9 mouse cellular contexts compared by ENCODE assay signal in the genomic region with DNA sequence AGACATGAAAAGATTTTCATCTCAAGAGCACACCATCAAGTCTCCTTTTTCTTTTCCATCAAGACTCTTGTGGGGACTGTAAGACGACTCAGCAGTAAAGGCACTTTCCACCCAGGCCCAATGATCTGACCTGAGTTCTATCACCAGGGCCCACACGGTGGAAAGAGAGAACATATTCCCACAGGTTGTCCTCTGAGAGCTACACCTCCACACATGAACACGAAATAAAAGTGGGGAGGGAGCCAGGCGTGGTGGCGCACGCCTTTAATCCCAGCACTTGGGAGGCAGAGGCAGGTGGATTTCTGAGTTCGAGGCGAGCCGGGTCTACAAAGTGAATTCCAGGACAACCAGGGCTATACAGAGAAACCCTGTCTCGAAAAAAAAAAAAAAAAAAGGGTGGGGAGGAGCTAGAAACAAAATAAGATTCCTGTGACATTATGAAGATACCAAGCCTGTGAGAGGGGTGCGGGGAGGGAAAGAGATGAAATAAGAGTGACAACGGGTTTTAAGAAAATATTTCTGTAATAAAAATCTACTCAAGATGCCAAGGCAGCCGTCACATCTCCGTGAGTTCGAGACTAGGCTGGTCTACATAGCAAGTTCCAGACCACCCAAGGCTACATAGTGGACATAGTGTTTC. TPM values are rescaled to one million over a fixed set of nuclear protein-coding genes. Genes with fewer than 3 reads are reported as not detected.
DNase-seq lines count a peak whose midpoint lies in the region; ATAC-seq and TF ChIP-seq lines count a peak whose summit lies in the region.
"Had no signal": no experiment of that assay in that cellular context is flagged by ENCODE, and none has a peak within 500 bp of the region (broad histone marks: within the 10 kb centered on the region; RNA-seq: fewer than 3 reads in every experiment).

No protein-coding gene starts in this region.

- H3K4me3 ChIP-seq in cerebellum, adult 2 months (replicated peaks; ENCODE audit: insufficient read depth, low read depth, low read length): peak overlapping the region; percentile 57
- peak overlapping the region; percentile 92 for H3K4me3 ChIP-seq in testis, adult 2 months (ENCODE audit: control insufficient read depth, low read depth, low read length)
- peak overlapping the region; percentile 95 for H3K4me3 ChIP-seq in limb, embryonic 15.5 days

- 67% methylated on average over 15 of the region's 15 CpGs for WGBS in cerebellum, adult 2 months
- 66% methylated on average over 15 of the region's 15 CpGs for WGBS in limb, embryonic 15.5 days

- no peaks in the 10 kb centered on the region for H3K27me3 ChIP-seq in cerebellum, adult 2 months (ENCODE audit: control insufficient read depth, insufficient read depth, low read length)
- no peaks in the 10 kb centered on the region for H3K27me3 ChIP-seq in testis, adult 2 months (ENCODE audit: control insufficient read depth, insufficient read depth, low read length)
- H3K27me3 ChIP-seq in limb, embryonic 15.5 days: no peaks in the 10 kb centered on the region

- H3K9me3 ChIP-seq in limb, embryonic 15.5 days: no peaks in the 10 kb centered on the region

- no peak overlapping the region for H3K9ac ChIP-seq in limb, embryonic 15.5 days

- H3K4me1 ChIP-seq in cerebellum, adult 2 months (ENCODE audit: control insufficient read depth, insufficient read depth, low read length): peaks cover 34% of the 10 kb centered on the region
- H3K4me1 ChIP-seq in testis, adult 2 months (ENCODE audit: control insufficient read depth, insufficient read depth, low read length): peaks cover 20% of the 10 kb centered on the region
- H3K4me1 ChIP-seq in limb, embryonic 15.5 days: peaks cover 41% of the 10 kb centered on the region

- no peaks in the 10 kb centered on the region for H3K36me3 ChIP-seq in testis, adult 2 months (ENCODE audit: control insufficient read depth, insufficient read depth, low read length)
- H3K36me3 ChIP-seq in limb, embryonic 15.5 days: peaks cover 33% of the 10 kb centered on the region

- no peak for ATAC-seq in limb, embryonic 15.5 days (ENCODE audit: insufficient number of reproducible peaks, low FRiP score, low TSS enrichment, low read depth)

- peak overlapping the region; percentile 58; the same call in 1 of the 2 replicates for H3K4me2 ChIP-seq in limb, embryonic 15.5 days

- TF ChIP-seq POLR2A in cerebellum, adult 2 months (IDR thresholded peaks at IDR 0.05; ENCODE audit: borderline replicate concordance, insufficient read depth, low read length): no peak
- TF ChIP-seq POLR2A in testis, adult 2 months (IDR thresholded peaks at IDR 0.05; ENCODE audit: control insufficient read depth, low read depth, low read length): no peak

- no peak overlapping the region; the same call in 1 of the 2 replicates for H3K27ac ChIP-seq in cerebellum, adult 2 months (ENCODE audit: insufficient read depth, low read length)
- peak overlapping the region; percentile 45 for H3K27ac ChIP-seq in testis, adult 2 months (ENCODE audit: control insufficient read depth, insufficient read depth, low read depth, low read length)
- H3K27ac ChIP-seq in limb, embryonic 15.5 days: peak overlapping the region; percentile 79

- DNase-seq in cerebellum, adult 2 months: peak; percentile 24 to 25
- no peak for DNase-seq in cerebellum, adult 11 months
- DNase-seq in testis, postnatal 14 days (ENCODE audit: low spot score): no peak
- no peak for DNase-seq in urinary bladder, adult 18-20 months (ENCODE audit: low spot score in 2 of 2)
- DNase-seq in c-Kit-positive CD71-positive TER-119-positive erythroid progenitor cells, embryonic 14.5 days (ENCODE audit: low spot score): no peak
- DNase-seq in Muller cell, postnatal 12 days (ENCODE audit: inconsistent ontology term): no peak

- TF ChIP-seq CTCF in cerebellum, adult 2 months (IDR thresholded peaks at IDR 0.05; ENCODE audit: borderline replicate concordance, insufficient read depth, low read depth, low read length): no peak
- TF ChIP-seq CTCF in testis, adult 2 months (IDR thresholded peaks at IDR 0.05; ENCODE audit: control insufficient read depth, insufficient read depth, insufficient replicate concordance, low read depth, low read length): no peak

RNA-seq across cellular contexts. Expression of a gene that starts 0.6 kb away (rescaled TPM):
- polyA plus RNA-seq in cerebellum, adult 2 months (2012; rRNA removed): 344 and 372 TPM in 2 replicates
- 154 and 184 TPM in 2 replicates for polyA plus RNA-seq in testis, adult 2 months (2012; rRNA removed)
- 395 and 420 TPM in 2 replicates for polyA plus RNA-seq in limb, embryonic 15.5 days (2015; fragmentation: Nextera tagmentation; extraction: Ambion mirVana)

RNA-seq across cellular contexts. Expression of a gene that starts 4.8 kb away (rescaled TPM):
- polyA plus RNA-seq in cerebellum, adult 2 months (2012; rRNA removed): 0.08 and 0.11 TPM in 2 replicates
- polyA plus RNA-seq in testis, adult 2 months (2012; rRNA removed): 400 and 451 TPM in 2 replicates
- polyA plus RNA-seq in limb, embryonic 15.5 days (2015; fragmentation: Nextera tagmentation; extraction: Ambion mirVana): not detected in 2 replicates

RNA-seq across cellular contexts. Expression of a gene that starts 5.4 kb away (rescaled TPM):
- 12.4 and 13.0 TPM in 2 replicates for polyA plus RNA-seq in cerebellum, adult 2 months (2012; rRNA removed)
- polyA plus RNA-seq in testis, adult 2 months (2012; rRNA removed): 11.1 and 12.1 TPM in 2 replicates
- polyA plus RNA-seq in limb, embryonic 15.5 days (2015; fragmentation: Nextera tagmentation; extraction: Ambion mirVana): 10.6 and 11.9 TPM in 2 replicates

RNA-seq across cellular contexts. Expression of a gene that starts 25.0 kb away (rescaled TPM):
- 7.7 and 10.6 TPM in 2 replicates for polyA plus RNA-seq in cerebellum, adult 2 months (2012; rRNA removed)
- polyA plus RNA-seq in testis, adult 2 months (2012; rRNA removed): 5.2 and 6.1 TPM in 2 replicates
- polyA plus RNA-seq in limb, embryonic 15.5 days (2015; fragmentation: Nextera tagmentation; extraction: Ambion mirVana): 15.1 and 17.1 TPM in 2 replicates

RNA-seq across cellular contexts. Expression of a gene that starts 26.4 kb away (rescaled TPM):
- polyA plus RNA-seq in cerebellum, adult 2 months (2012; rRNA removed): not detected in 2 replicates
- polyA plus RNA-seq in testis, adult 2 months (2012; rRNA removed): 0.19 TPM in 1 of 2 replicates, not detected in the other
- polyA plus RNA-seq in limb, embryonic 15.5 days (2015; fragmentation: Nextera tagmentation; extraction: Ambion mirVana): not detected in 2 replicates
- polyA plus RNA-seq: frontal cortex, adult 2 months had no signal

Comparison
In these comparisons a context has a peak if more than half of its experiments do, and no peak if none do; other contexts are left out.
1. DNase-seq: peak in cerebellum, adult 2 months (2 of 2); none in cerebellum, adult 11 months (single experiment), testis, postnatal 14 days (single experiment), urinary bladder, adult 18-20 months (0 of 2), c-Kit-positive CD71-positive TER-119-positive erythroid progenitor cells, embryonic 14.5 days (single experiment) and Muller cell, postnatal 12 days (single experiment).
2. RNA of a gene that starts 4.8 kb away (polyA plus RNA-seq): 400 to 451 TPM in testis, adult 2 months; 0.08 to 0.11 TPM in cerebellum, adult 2 months and not detected in limb, embryonic 15.5 days; every median in the first group is over 100 times any median in the second.
3. Peak in every context shown above with its lines, with median percentiles within 50 percentile points of each other: H3K4me3 ChIP-seq.